Mouse (Mus musculus) c-Kit-negative CD71-positive TER-119-positive erythroid progenitor cells, embryonic 14.5 days (primary cell): ENCODE measurements around the gene Rnf123.
A peak's percentile ranks its signal among the peaks of the same experiment; 100 is the strongest.

Experiments
- DNase-seq: peaks from one replicate; pipeline ENCODE4 v3.0.0-alpha.2; 2013; ENCODE audit warnings: low read depth, low spot score

Gene Rnf123

DNA sequence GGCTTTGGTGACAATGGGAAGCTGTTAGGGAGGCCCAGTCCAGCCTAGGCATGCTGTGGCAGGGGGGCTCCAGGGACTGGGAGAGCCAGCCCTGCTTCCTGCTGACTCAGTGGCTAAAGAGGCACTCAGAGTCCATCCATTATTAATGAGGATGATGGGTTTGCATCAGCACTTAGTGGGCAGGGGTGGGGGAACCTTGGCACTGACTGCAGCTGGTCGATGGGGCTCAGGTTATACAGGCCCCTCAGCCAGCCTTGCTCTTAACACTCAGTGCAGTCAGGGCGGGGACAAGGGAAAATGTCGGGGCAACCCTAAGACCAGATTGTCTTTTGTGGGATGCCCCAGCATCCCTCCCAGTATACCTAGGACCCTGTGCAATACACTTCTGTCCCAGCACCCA, 21.0 kb downstream of the Rnf123 start:
- no peak for DNase-seq

GRCm38 (mm10) chr9:108058291-108058690, 24.9 kb downstream of the Rnf123 start:
- no peak for DNase-seq

DNA sequence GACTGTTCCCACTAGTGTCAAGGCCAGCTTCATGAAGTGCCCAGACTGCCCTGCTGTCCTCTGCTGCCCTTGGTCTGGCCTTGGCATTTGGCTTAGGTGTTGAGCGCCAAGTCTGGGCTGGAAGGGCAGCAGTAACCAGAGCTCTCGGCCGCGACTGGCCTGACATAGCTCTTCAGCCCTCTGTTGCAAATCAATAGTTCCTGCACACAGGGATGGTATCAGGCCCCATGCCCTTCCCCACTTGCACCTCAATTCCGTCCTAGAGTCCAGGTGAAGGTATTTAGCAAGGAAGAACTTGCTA, 25.9 kb downstream of the Rnf123 start:
- DNase-seq: no peak

DNA sequence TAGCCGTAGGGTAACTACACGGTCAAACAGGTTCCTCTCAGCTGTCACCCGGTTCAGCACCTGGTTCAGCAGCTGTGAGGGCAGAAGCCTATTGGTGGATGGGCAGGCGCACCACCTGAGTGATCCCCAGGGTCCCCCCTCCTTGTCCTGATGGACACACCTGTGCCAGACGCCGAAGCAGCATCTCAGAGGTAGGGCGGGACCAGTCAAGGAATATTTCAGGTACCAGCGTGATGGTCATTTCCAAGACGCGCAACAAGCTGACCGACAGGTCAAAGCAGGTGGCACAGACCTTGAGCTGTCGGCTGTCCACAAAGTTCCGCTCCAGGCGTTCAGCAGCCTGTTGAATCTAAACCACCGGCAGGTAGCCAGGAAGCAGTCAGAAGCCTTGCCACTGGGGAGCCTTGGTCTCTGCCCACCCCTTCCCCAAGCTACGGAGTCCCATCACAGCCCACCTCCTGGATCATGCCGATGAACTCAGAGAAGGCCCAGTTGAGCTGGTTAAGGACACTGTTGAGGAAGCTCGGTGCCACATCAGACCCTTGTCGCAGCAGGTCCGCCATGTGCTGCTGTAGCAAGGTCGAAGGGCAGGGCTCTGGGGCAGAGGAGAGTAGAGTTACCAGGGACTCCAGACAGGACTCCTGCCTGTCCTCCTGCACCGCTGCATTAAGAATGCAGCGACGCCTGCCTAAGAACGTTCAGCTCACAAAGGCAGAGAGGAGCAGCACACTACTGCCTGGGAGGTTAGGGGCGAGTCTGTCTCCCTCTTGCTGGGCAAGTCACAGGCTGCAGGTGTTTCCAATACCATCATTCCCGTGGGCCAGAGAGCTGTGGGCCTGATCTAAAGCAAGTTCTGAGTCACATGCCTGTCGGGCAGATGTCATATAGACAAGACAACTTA, 26.5 kb downstream of the Rnf123 start:
- DNase-seq: no peak

DNA sequence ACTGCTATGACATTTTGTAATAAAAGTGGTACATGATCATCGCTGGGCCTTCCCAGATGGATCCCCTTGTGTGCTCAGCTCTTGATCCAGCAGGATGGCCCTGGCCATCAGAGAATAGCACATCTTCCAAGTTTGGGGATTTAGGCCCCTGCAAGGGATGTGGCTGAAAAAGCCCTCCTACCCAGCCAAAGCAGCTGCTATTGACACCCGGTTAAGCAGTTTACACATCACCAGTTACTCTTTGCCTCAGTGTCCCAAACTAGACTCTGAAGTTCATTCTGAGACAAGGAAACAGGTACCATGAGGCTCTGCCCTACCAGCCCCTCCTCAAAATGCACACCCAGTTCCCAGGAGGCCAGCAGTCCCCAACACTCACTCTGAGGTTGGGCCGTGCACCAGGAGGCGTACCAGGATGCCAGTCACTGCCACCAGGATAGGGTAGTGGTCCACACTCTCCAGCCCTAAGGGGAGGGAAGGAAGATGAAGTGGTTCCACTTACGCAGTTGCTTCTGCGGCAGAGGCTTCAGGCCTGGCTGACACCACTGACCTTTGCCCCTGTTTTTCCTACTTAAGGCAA, 27.4 kb downstream of the Rnf123 start:
- DNase-seq: no peak

DNA sequence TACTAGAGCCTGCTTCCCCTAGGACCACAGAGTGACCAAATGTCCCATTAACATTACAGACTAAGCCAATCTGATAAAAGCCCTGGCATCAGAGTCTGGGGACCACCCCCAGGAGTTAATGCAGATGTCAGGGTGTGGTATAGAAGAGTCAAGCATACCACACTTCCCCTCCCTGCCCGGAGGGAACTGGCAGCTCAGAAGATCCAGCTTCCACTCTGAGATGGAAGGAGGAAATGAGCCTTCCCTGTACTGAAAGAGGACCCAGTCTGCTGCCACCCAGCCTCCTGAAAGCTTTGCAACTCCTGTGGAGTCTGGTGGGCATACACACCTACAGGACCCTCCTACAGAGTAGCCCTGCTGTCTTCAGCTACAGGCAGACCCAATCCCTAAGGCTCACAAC, 28.1 kb downstream of the Rnf123 start:
- DNase-seq: no peak

GRCm38 (mm10) chr9:108054331-108055040, 28.7 kb downstream of the Rnf123 start:
- no peak for DNase-seq

DNA sequence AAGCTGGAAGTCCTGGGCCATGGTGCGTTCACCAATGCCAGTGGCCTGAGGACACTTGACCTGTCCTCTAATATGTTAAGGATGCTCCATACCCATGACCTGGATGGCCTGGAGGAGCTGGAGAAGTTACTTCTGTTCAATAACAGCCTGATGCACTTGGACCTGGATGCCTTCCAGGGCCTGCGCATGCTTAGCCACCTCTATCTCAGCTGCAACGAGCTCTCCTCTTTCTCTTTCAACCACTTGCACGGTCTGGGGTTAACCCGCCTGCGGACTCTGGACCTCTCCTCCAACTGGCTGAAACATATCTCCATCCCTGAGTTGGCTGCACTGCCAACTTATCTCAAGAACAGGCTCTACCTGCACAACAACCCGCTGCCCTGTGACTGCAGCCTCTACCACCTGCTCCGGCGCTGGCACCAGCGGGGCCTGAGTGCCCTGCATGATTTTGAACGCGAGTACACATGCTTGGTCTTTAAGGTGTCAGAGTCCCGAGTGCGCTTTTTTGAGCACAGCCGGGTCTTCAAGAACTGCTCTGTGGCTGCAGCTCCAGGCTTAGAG, 29.4 kb downstream of the Rnf123 start:
- no peak for DNase-seq

DNA sequence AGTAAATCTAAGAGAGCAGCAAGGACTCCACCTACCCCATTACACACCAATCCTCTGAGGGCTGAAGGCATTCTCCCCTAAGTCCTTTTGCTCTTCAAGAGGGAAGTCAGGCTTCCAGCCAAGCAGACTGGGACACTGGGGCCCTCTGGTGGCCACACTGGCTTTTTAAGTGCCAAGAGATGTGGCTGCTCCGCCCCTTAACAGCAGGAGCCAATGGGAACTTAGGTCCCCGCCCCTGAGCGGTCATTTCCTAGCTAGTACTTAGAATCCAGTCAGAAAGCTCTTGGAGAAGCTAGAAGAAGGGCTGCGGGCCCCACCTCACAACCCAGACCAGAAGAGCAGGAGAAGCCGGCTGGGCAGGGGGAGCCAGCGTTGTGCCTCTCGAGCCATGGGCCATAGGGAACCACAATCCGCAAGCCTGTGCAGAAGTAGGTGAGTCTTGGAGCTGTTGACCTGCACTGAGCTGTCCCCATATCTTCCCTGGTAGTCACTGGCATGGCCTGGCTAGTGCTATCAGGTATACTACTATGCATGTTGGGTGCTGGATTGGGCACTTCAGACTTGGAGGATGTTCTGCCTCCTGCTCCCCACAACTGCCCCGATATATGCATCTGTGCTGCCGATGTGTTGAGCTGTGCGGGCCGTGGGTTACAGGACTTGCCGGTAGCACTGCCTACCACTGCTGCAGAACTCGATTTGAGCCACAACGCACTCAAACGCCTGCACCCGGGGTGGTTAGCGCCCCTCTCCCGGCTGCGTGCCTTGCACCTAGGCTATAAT, 30.1 kb downstream of the Rnf123 start, which contains the start of gene Amigo3:
TSS of gene Amigo3 (plus strand) at position 275 of the 780 bp plus-strand sequence.
- DNase-seq: peak; percentile 93

DNA sequence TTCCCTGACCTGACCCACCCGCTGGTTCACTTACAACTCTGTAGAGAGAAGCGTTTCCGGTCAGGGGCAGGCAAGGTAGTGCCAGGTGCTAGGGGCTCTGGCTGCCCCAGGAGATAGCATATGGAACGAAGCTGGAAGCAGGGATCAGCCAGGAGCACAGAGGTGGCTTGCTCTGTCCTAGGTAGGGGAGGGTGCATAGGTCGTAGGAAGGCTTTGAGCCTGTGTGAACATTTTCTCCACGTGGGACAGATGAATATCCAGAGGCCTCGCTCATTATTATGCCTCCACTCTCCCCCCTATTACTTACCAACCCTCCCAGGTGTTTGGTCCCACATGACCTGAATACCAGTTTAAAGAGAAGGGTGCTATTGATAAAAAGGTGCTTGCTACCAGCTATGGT, 30.7 kb downstream of the Rnf123 start:
- no peak for DNase-seq

DNA sequence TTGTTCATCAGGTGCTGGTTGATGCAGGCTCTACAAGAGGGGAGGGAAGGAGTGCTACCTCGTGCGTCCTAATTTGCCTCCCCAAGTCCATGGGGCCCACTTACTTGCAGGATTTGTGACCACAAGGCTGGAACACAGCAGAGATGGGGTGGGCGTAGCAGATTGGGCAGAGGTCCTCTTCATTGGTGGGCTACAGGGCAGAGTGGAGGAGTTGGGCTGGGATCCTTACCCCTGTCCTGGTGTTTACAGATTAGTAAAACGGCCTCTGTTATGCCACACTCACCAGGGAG, 31.3 kb downstream of the Rnf123 start:
- DNase-seq: no peak

GRCm38 (mm10) chr9:108051184-108051930, 31.8 kb downstream of the Rnf123 start:
- no peak for DNase-seq

- DNase-seq: no peak
These were observed 33.4 kb downstream of the Rnf123 start for GRCm38 (mm10) chr9:108049561-108050251.

- DNase-seq: peak; percentile 91
These were observed 34.1 kb downstream of the Rnf123 start, which contains the start of gene Gmppb for GRCm38 (mm10) chr9:108049016-108049455. TSS of gene Gmppb (plus strand) at chr9:108049242.

DNA sequence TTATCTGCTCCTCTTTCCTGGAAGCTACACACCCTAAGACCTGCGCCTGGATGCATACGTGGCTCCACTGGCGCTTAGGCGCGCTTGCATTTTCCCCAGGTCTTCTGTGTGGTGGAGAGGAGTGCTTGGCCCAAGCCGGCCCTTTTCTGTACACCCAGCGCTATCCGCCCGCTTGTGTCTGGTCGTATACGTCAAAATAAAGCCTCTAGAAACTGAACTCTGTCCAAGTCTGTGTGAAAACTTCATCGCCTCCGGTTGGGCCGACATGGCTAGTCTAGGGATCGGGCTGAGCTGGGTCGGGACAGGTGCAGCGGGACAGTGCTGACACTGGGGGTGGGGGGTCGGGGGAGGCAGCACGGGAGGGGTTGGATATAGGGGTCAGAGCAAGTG, 34.6 kb downstream of the Rnf123 start:
- DNase-seq: no peak

- no peak for DNase-seq
These were observed 35.3 kb downstream of the Rnf123 start for GRCm38 (mm10) chr9:108047601-108048565.

GRCm38 (mm10) chr9:108046582-108046981, 36.6 kb downstream of the Rnf123 start:
- no peak for DNase-seq

- no peak for DNase-seq
These were observed 38.2 kb downstream of the Rnf123 start for GRCm38 (mm10) chr9:108044751-108045492.
